Mouse (Mus musculus) neural tube, embryonic 12.5 days (tissue): ENCODE data around the gene Alx3. TPM values are rescaled to one million over a fixed set of nuclear protein-coding genes. Genes with fewer than 3 reads are reported as not detected.

Experiments
- ATAC-seq: fragments of 200-750 bp; cut with Nextera tagmentation; 2 replicates; pipeline ENCODE4 v1.8.0; 2017; ENCODE audit warnings: low read depth, mild to moderate bottlenecking, moderate TSS enrichment, moderate library complexity; ENCODE audit not compliant: low FRiP score
- H3K27ac ChIP-seq: fragments of 300-500 bp; sonication (generic); 2 replicates; pipeline ENCODE4 v1.5.1; 2016
- H3K27me3 ChIP-seq: fragments of 300-500 bp; sonication (generic); replicated peaks from 2 replicates; pipeline ENCODE4 v1.6.1; 2016; ENCODE audit warnings: mild to moderate bottlenecking
- H3K36me3 ChIP-seq: fragments of 300-500 bp; sonication (generic); 2 replicates; pipeline ENCODE4 v1.6.1; 2016; ENCODE audit warnings: mild to moderate bottlenecking
- H3K4me1 ChIP-seq: fragments of 300-500 bp; sonication (generic); 2 replicates; pipeline ENCODE4 v1.6.1; 2016
- H3K4me2 ChIP-seq: fragments of 300-500 bp; sonication (generic); replicated peaks from 2 replicates; pipeline ENCODE4 v1.6.1; 2016; ENCODE audit warnings: mild to moderate bottlenecking
- H3K4me3 ChIP-seq: fragments of 300-500 bp; sonication (generic); 2 replicates; pipeline ENCODE4 v1.5.1; 2016
- H3K9ac ChIP-seq: fragments of 300-500 bp; sonication (generic); 2 replicates; pipeline ENCODE4 v1.6.1; 2016; ENCODE audit warnings: mild to moderate bottlenecking
- H3K9me3 ChIP-seq: fragments of 300-500 bp; sonication (generic); 2 replicates; pipeline ENCODE4 v1.6.1; 2016; ENCODE audit warnings: mild to moderate bottlenecking
- WGBS: fragments of 180-500 bp; shearing (Covaris S2); methylation state at CpG from one replicate; pipeline ENCODE4 v1.1.7; 2016; 5-methylcytosine and 5-hydroxymethylcytosine counted together
- polyA plus RNA-seq: library from polyadenylated mRNA; unstranded; fragments of >200 nt; fragmentation: Nextera tagmentation; extraction: Ambion mirVana; gene quantifications from 2 replicates; pipeline ENCODE4 v1.2.1, GENCODE M21; 2016

The Alx3 gene
- polyA plus RNA-seq, 1 experiment from 2014 or later = 0.33 TPM

DNA sequence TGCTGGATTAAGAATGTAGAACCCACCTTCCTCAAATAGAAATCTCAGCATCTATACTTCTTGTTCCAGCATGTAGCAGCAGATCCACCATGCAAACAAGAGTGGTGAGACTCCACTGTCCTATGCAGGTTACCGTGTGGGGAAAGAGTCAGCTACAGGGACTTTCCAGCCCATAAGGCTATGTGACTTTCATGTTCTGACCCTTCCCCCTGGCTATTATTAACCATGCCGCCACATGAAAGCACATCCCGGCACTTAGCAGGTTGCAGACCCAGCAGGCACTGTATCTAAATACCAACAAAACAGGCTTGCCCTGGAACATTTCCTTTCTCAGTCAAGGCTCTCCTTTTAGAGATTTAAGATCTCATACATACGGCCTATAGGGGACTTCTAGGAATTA lies 16.6 kb downstream of the Alx3 start:
- no peaks in the 10 kb centered on the region for H3K27me3 ChIP-seq
- WGBS = 72% methylated on average over 4 of the region's 4 CpGs
- peaks cover 60% of the 10 kb centered on the region for H3K36me3 ChIP-seq
- ATAC-seq = no peak
- H3K27ac ChIP-seq = no peak overlapping the region
- no peak overlapping the region for H3K4me3 ChIP-seq
- H3K9ac ChIP-seq = no peak overlapping the region
- H3K9me3 ChIP-seq = no peaks in the 10 kb centered on the region
- no peaks in the 10 kb centered on the region for H3K4me1 ChIP-seq
- H3K4me2 ChIP-seq = no peak overlapping the region

DNA sequence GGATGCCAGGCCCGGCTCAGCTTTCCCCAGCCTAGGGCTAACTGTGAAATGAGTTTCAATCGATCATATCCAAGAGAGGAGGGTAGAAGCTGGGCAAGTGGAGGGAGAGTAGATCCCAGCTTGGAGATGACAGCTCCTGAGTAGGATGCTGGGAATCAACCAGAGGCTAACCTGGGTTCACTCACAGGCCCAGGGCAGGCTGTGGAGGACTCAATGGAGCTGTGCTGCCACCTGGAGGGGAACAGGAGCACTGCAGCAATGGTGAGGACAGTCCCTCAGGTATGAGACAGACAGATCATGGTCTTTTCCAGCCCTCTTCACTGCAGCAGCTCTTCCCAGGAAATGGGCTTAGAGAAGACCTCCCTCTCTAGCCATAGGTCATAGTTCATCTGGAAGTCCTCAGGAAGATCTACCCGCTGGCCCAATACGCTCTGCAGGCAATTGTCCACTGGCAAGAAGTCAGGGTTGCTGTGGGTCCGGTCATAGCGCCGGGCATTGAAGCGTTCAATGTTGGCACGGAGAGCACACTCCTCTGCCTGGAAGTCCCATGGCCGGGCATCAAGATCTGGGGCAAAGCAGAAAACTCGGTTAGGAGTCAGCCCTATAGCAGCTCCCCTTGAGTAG lies 18.2 kb downstream of the Alx3 start:
- H3K4me3 ChIP-seq = no peak overlapping the region
- H3K27ac ChIP-seq = no peak overlapping the region
- H3K27me3 ChIP-seq = no peaks in the 10 kb centered on the region
- 90% methylated on average over 11 of the region's 11 CpGs for WGBS
- peaks cover 77% of the 10 kb centered on the region for H3K36me3 ChIP-seq
- H3K9ac ChIP-seq = no peak overlapping the region
- no peaks in the 10 kb centered on the region for H3K4me1 ChIP-seq
- H3K9me3 ChIP-seq = no peaks in the 10 kb centered on the region
- H3K4me2 ChIP-seq = no peak overlapping the region
- peak; percentile 64; the same call in 1 of the 2 replicates for ATAC-seq

DNA sequence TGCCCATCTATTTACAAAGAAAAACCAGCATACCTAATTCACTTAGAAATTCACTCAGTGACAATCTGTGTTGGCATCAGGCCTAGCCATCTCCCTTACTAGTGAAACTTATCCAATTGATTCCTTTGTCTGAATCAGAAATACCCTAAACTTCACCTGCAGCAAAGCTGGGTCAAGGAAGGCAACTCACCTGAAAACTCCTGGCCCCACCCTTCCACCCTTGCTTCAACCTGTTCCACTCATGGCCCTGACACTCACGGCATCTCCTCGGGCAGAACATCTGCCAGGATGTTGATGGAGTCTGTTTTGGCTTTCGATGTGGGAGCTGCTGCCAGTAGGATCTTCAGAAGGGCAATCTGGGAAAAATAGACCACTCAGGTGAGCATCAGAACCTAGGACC lies 23.0 kb downstream of the Alx3 start:
- Histone ChIP-seq H3K4me2 (no peak overlapping the region), H3K36me3 (peaks cover 97% of the 10 kb centered on the region), H3K4me3 (no peak overlapping the region), H3K27ac (no peak overlapping the region), H3K9ac (no peak overlapping the region), H3K27me3 (no peaks in the 10 kb centered on the region), H3K4me1 (no peaks in the 10 kb centered on the region), H3K9me3 (no peaks in the 10 kb centered on the region)
- WGBS = 94% methylated on average over 3 of the region's 3 CpGs
- ATAC-seq = no peak

GRCm38 (mm10) chr3:107619911-107620310 lies 25.1 kb downstream of the Alx3 start:
- Histone ChIP-seq H3K27me3 (no peaks in the 10 kb centered on the region), H3K4me2 (no peak overlapping the region), H3K9ac (no peak overlapping the region), H3K4me1 (no peaks in the 10 kb centered on the region), H3K9me3 (no peaks in the 10 kb centered on the region), H3K4me3 (no peak overlapping the region), H3K36me3 (peaks cover 97% of the 10 kb centered on the region), H3K27ac (no peak overlapping the region)
- whole genome bisulfite sequencing = 90% methylated on average over 6 of the region's 6 CpGs
- no peak for ATAC-seq

DNA sequence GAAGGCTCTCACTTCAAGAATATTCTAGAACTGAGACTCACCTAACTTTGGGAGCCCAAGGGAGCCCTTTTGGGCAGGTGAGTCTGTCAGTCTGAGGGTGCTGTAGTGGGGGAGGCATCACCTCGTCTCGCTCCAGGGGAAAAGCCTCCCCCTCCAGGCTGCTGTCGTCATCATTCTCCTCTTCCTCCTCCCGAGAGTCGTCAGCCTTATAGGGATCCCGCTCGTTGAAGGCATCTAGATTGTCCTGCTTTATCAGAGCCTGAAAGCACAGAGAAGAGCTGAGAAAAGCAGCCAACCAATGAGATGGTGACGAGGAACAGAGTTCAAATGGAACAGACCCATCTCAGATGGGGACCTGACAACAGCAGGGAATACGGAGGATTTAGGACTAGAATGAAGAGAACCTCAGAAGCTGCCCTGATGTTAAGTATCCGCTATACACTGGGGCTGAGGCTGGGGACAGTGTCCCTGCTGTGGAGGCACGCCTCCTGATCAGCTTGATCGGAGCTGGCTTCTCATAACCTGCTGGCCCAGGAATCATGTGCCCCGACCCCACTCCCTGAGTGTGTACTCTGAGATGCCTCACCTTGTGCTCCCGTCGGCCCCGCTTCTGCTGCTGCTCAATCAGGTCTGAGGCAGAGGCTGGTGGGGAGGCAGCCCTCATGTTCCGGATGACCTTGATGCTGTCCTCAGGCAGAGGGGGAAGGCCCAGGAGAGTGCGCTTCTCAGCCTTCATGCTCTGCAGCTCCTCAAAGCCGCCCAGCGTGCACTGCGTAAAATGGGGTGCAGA lies 26.6 kb downstream of the Alx3 start:
- Histone ChIP-seq H3K4me1 (no peaks in the 10 kb centered on the region), H3K4me3 (no peak overlapping the region), H3K27me3 (no peaks in the 10 kb centered on the region), H3K9me3 (no peaks in the 10 kb centered on the region), H3K4me2 (no peak overlapping the region), H3K36me3 (peaks cover 97% of the 10 kb centered on the region), H3K9ac (no peak overlapping the region), H3K27ac (no peak overlapping the region)
- no peak for ATAC-seq
- WGBS = 91% methylated on average over 21 of the region's 21 CpGs

- H3K4me3 ChIP-seq = no peak overlapping the region
- no peak overlapping the region for H3K9ac ChIP-seq
- H3K4me1 ChIP-seq = no peaks in the 10 kb centered on the region
- H3K36me3 ChIP-seq = peaks cover 97% of the 10 kb centered on the region
- H3K9me3 ChIP-seq = no peaks in the 10 kb centered on the region
- no peaks in the 10 kb centered on the region for H3K27me3 ChIP-seq
- no peak overlapping the region for H3K27ac ChIP-seq
- WGBS = 97% methylated on average over 7 of the region's 7 CpGs
- no peak overlapping the region for H3K4me2 ChIP-seq
- ATAC-seq = no peak
Measured at GRCm38 (mm10) chr3:107622537-107622936, 27.7 kb downstream of the Alx3 start.

DNA sequence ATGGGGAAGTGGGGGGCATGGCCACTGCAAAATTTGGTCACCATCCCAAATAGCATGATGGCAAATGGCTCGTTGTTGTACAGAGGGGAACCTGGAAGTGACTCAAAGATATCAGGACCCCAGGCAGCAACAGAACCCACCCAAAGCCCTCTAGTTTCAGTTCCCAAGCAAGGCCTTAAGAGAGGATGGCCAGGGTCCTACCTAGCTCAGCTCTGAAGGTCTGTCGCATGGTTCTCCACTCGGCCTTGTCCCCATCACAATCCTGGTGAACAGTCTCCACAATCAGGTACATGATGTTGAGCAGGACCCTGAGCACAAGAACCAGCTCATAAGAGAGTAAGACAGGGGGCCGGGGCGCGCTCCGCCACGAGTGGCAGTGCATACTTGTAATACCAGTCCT lies 29.6 kb downstream of the Alx3 start:
- ATAC-seq = no peak
- Histone ChIP-seq H3K9me3 (no peaks in the 10 kb centered on the region), H3K4me3 (no peak overlapping the region), H3K4me1 (0 out of 2 replicates have a peak, but pooled peaks cover 2% of the 10 kb centered on the region), H3K27ac (no peak overlapping the region), H3K9ac (no peak overlapping the region), H3K27me3 (no peaks in the 10 kb centered on the region), H3K36me3 (peaks cover 85% of the 10 kb centered on the region), H3K4me2 (no peak overlapping the region)
- WGBS = 96% methylated on average over 8 of the region's 8 CpGs

GRCm38 (mm10) chr3:107625536-107625935 lies 30.7 kb downstream of the Alx3 start:
- Histone ChIP-seq H3K27ac (no peak overlapping the region), H3K4me2 (no peak overlapping the region), H3K27me3 (no peaks in the 10 kb centered on the region), H3K9ac (no peak overlapping the region), H3K9me3 (no peaks in the 10 kb centered on the region), H3K36me3 (peaks cover 78% of the 10 kb centered on the region), H3K4me1 (peaks cover 13% of the 10 kb centered on the region), H3K4me3 (no peak overlapping the region)
- WGBS = 93% methylated on average over 8 of the region's 8 CpGs
- ATAC-seq = no peak

DNA sequence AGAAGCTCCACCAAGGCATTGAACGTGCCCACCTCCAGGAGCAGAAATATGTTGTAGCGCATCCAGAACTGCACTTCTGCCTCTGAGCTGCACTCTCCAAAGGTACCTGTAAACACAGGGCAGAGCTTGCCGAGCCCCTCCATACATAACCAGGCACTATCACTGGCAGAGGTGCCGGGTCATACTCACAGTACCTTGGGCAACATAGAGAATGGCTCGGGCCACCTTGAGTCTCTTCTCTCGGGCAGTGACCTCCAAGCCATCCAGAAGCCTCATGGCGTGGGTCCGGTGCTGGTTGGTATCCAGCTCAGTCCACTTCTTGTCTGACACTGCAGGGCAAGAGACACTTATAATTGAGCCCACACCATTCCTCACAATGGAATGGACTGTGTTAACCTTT lies 31.9 kb downstream of the Alx3 start:
- no peaks in the 10 kb centered on the region for H3K27me3 ChIP-seq
- WGBS = 96% methylated on average over 8 of the region's 8 CpGs
- no peak for ATAC-seq
- no peak overlapping the region for H3K4me2 ChIP-seq
- no peak overlapping the region for H3K27ac ChIP-seq
- no peak overlapping the region for H3K4me3 ChIP-seq
- H3K36me3 ChIP-seq = peaks cover 66% of the 10 kb centered on the region
- H3K9ac ChIP-seq = no peak overlapping the region
- peaks cover 13% of the 10 kb centered on the region for H3K4me1 ChIP-seq
- H3K9me3 ChIP-seq = no peaks in the 10 kb centered on the region

DNA sequence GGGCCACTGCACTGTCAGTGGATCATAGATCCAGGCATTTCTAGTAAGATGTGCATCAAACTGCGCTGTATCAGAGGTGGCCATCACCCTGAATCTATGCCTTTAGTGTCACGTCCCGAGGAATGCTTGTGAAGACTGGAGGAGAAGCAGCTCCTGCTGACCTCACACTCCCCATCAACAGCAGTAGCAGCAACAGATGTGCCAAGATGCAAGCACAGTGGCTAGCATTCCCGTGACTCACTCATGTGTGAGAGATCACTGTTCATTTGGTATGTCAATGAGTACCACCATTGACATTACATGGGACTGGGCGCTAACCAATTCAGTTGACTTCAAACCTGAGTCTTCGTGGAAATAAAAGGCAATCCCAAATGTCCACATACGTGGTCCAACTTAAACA lies 32.8 kb downstream of the Alx3 start:
- Histone ChIP-seq H3K4me1 (peaks cover 13% of the 10 kb centered on the region), H3K9ac (no peak overlapping the region), H3K9me3 (no peaks in the 10 kb centered on the region), H3K27me3 (no peaks in the 10 kb centered on the region), H3K4me3 (no peak overlapping the region), H3K4me2 (no peak overlapping the region), H3K27ac (no peak overlapping the region), H3K36me3 (peaks cover 57% of the 10 kb centered on the region)
- WGBS = 92% methylated on average over 7 of the region's 7 CpGs
- ATAC-seq = no peak

GRCm38 (mm10) chr3:107628551-107628950 lies 33.7 kb downstream of the Alx3 start:
- Histone ChIP-seq H3K36me3 (peaks cover 48% of the 10 kb centered on the region), H3K27ac (no peak overlapping the region), H3K9me3 (no peaks in the 10 kb centered on the region), H3K4me1 (peaks cover 13% of the 10 kb centered on the region), H3K27me3 (no peaks in the 10 kb centered on the region), H3K4me2 (no peak overlapping the region), H3K4me3 (no peak overlapping the region), H3K9ac (no peak overlapping the region)
- 95% methylated on average over 2 of the region's 2 CpGs for WGBS
- ATAC-seq = no peak

GRCm38 (mm10) chr3:107629411-107629810 lies 34.6 kb downstream of the Alx3 start:
- H3K4me1 ChIP-seq = peaks cover 13% of the 10 kb centered on the region
- H3K36me3 ChIP-seq = peaks cover 40% of the 10 kb centered on the region
- no peak overlapping the region for H3K4me3 ChIP-seq
- WGBS = 95% methylated on average over 4 of the region's 4 CpGs
- peak overlapping the region; percentile 59; the same call in 1 of the 2 replicates for H3K4me2 ChIP-seq
- no peak for ATAC-seq
- no peak overlapping the region for H3K27ac ChIP-seq
- H3K9ac ChIP-seq = no peak overlapping the region
- H3K27me3 ChIP-seq = no peaks in the 10 kb centered on the region
- no peaks in the 10 kb centered on the region for H3K9me3 ChIP-seq
